Mouse (Mus musculus): ENCODE results near the gene Ostc. TPM values are rescaled to one million over a fixed set of nuclear protein-coding genes. Genes with fewer than 3 reads are reported as not detected.

Ostc gene
- total RNA-seq (2014; rRNA removed; ENCODE audit: low replicate concordance): 101 and 150 TPM in 2 replicates
- polyA plus RNA-seq (2015; fragmentation: Nextera tagmentation; extraction: Ambion mirVana): 152 and 167 TPM in 2 replicates

GRCm38 (mm10) chr3:130708967-130709924 lies at the start of gene Ostc:
Gene Ostc, minus strand, starts transcription at chr3:130709444.
- Histone ChIP-seq H3K4me2 (ENCODE audit: low read depth, low read length) (peak within 1 kb of the TSS; percentile 69), H3K9me3 (replicated peaks; ENCODE audit: control insufficient read depth, low read length) (no peaks in the 10 kb centered on the region), H3K27me3 (ENCODE audit: control insufficient read depth, insufficient read depth, low read length) (no peaks in the 10 kb centered on the region), H3K4me3 (ENCODE audit: low read depth, low read length) (peak within 1 kb of the TSS; percentile 83), H3K36me3 (replicated peaks; ENCODE audit: control insufficient read depth, insufficient read depth, low read length) (peaks cover 8% of the 10 kb centered on the region; the same call in 1 of the 2 replicates), H3K9ac (replicated peaks; ENCODE audit: low read depth, low read length) (peak within 1 kb of the TSS; percentile 77), H3K27ac (ENCODE audit: low read depth) (peak within 1 kb of the TSS; percentile 71), H3K4me1 (ENCODE audit: control insufficient read depth, insufficient read depth) (peaks cover 17% of the 10 kb centered on the region)
- peak; percentile 96 for DNase-seq (ENCODE audit: low spot score)
- TF ChIP-seq CTCF (IDR thresholded peaks at IDR 0.05; ENCODE audit: low read depth) (no peak), EP300 (IDR thresholded peaks at IDR 0.05; ENCODE audit: low read depth) (peak; percentile 100)
- peak; percentile 97 for ATAC-seq (ENCODE audit: insufficient read depth, low read depth)
- WGBS: under 1% methylated on average over 45 of the region's 45 CpGs

- Histone ChIP-seq H3K4me2 (ENCODE audit: low read depth, low read length) (no peak overlapping the region), H3K36me3 (replicated peaks; ENCODE audit: control insufficient read depth, insufficient read depth, low read length) (no peaks in the 10 kb centered on the region), H3K4me1 (ENCODE audit: control insufficient read depth, insufficient read depth) (no peaks in the 10 kb centered on the region), H3K4me3 (ENCODE audit: low read depth, low read length) (no peak overlapping the region), H3K9me3 (replicated peaks; ENCODE audit: control insufficient read depth, low read length) (no peaks in the 10 kb centered on the region), H3K27me3 (ENCODE audit: control insufficient read depth, insufficient read depth, low read length) (no peaks in the 10 kb centered on the region), H3K9ac (replicated peaks; ENCODE audit: low read depth, low read length) (no peak overlapping the region), H3K27ac (ENCODE audit: low read depth) (no peak overlapping the region)
- DNase-seq (ENCODE audit: low spot score): no peak
- TF ChIP-seq EP300 (IDR thresholded peaks at IDR 0.05; ENCODE audit: low read depth): no peak
- no peak for TF ChIP-seq CTCF (IDR thresholded peaks at IDR 0.05; ENCODE audit: low read depth)
- no peak for ATAC-seq (ENCODE audit: insufficient read depth, low read depth)
- 80% methylated on average over 15 of the region's 15 CpGs for WGBS
These were observed 49.1 kb upstream of the Ostc start for GRCm38 (mm10) chr3:130758157-130758841.

- no peaks in the 10 kb centered on the region for H3K4me1 ChIP-seq (ENCODE audit: control insufficient read depth, insufficient read depth)
- no peak overlapping the region for H3K27ac ChIP-seq (ENCODE audit: low read depth)
- H3K36me3 ChIP-seq (replicated peaks; ENCODE audit: control insufficient read depth, insufficient read depth, low read length): no peaks in the 10 kb centered on the region
- no peak for DNase-seq (ENCODE audit: low spot score)
- H3K9me3 ChIP-seq (replicated peaks; ENCODE audit: control insufficient read depth, low read length): no peaks in the 10 kb centered on the region
- no peak overlapping the region for H3K9ac ChIP-seq (replicated peaks; ENCODE audit: low read depth, low read length)
- H3K4me2 ChIP-seq (ENCODE audit: low read depth, low read length): no peak overlapping the region
- TF ChIP-seq CTCF (IDR thresholded peaks at IDR 0.05; ENCODE audit: low read depth) (no peak), EP300 (IDR thresholded peaks at IDR 0.05; ENCODE audit: low read depth) (no peak)
- no peak for ATAC-seq (ENCODE audit: insufficient read depth, low read depth)
- WGBS: 79% methylated on average over 8 of the region's 8 CpGs
- H3K4me3 ChIP-seq (ENCODE audit: low read depth, low read length): no peak overlapping the region
- no peaks in the 10 kb centered on the region for H3K27me3 ChIP-seq (ENCODE audit: control insufficient read depth, insufficient read depth, low read length)
These were observed 48.0 kb upstream of the Ostc start for GRCm38 (mm10) chr3:130757117-130757852.

- H3K9me3 ChIP-seq (replicated peaks; ENCODE audit: control insufficient read depth, low read length): peaks cover 5% of the 10 kb centered on the region; the same call in 1 of the 2 replicates
- no peak overlapping the region for H3K27ac ChIP-seq (ENCODE audit: low read depth)
- 77% methylated on average over 3 of the region's 3 CpGs for WGBS
- no peak for ATAC-seq (ENCODE audit: insufficient read depth, low read depth)
- H3K4me1 ChIP-seq (ENCODE audit: control insufficient read depth, insufficient read depth): no peaks in the 10 kb centered on the region
- H3K4me3 ChIP-seq (ENCODE audit: low read depth, low read length): no peak overlapping the region
- no peaks in the 10 kb centered on the region for H3K27me3 ChIP-seq (ENCODE audit: control insufficient read depth, insufficient read depth, low read length)
- no peak overlapping the region for H3K9ac ChIP-seq (replicated peaks; ENCODE audit: low read depth, low read length)
- no peak overlapping the region for H3K4me2 ChIP-seq (ENCODE audit: low read depth, low read length)
- DNase-seq (ENCODE audit: low spot score): no peak
- no peak for TF ChIP-seq EP300 (IDR thresholded peaks at IDR 0.05; ENCODE audit: low read depth)
- no peak for TF ChIP-seq CTCF (IDR thresholded peaks at IDR 0.05; ENCODE audit: low read depth)
- H3K36me3 ChIP-seq (replicated peaks; ENCODE audit: control insufficient read depth, insufficient read depth, low read length): no peaks in the 10 kb centered on the region
These were observed 40.0 kb upstream of the Ostc start for GRCm38 (mm10) chr3:130749206-130749605.

Data from heart, postnatal 0 days (tissue).